Mouse (Mus musculus) ES-E14 (cell line): ENCODE data around the gene Sntb2.

Experiments used
- CHD2 ChIP-seq: IDR thresholded peaks from 2 replicates; pipeline ENCODE4 v1.6.1; 2014; ENCODE audit warnings: mild to moderate bottlenecking, low read depth, low read length, inconsistent platforms
- HCFC1 ChIP-seq: IDR thresholded peaks from 2 replicates; pipeline ENCODE4 v1.6.1; 2012; ENCODE audit warnings: low read length, inconsistent platforms, borderline replicate concordance; ENCODE audit not compliant: insufficient read depth
- MAFK ChIP-seq: IDR thresholded peaks from 2 replicates; pipeline ENCODE4 v1.6.1; 2014; ENCODE audit warnings: mild to moderate bottlenecking, low read depth, low read length, inconsistent platforms; ENCODE audit not compliant: insufficient read depth
- ZC3H11A ChIP-seq: IDR thresholded peaks from 2 replicates; pipeline ENCODE4 v1.6.1; 2012; ENCODE audit warnings: low read depth, mild to moderate bottlenecking, inconsistent platforms, low read length, borderline replicate concordance

DNA sequence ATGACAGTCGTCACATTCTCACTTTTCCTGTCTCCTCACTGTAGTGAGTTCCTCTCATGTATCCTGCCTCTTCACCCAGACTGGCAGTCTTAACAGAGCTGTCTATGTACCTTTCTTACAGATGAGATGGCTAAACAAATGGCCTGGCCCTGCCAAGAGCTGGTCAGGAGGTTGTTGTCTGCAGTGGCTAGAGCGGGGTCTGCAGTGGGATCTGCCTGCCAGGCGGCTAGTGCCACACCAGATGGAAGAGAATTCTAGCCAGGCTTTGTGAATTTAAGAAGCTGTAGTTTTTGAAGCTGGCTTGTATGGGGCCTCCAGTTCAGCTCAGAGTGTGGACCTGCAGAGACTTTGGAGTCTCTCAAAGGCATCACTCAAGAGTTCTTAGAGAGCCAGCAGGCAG lies 100.1 kb downstream of the Sntb2 start:
- TF ChIP-seq HCFC1 = no peak
- no peak for TF ChIP-seq MAFK
- TF ChIP-seq CHD2 = no peak
- no peak for TF ChIP-seq ZC3H11A
